Mouse (Mus musculus) MEL (cell line): Measurements from ENCODE around the gene Fhdc1.

Source experiments
- CTCF ChIP-seq, 3 experiments: IDR thresholded peaks in 2 of 3; conservative IDR thresholded peaks in 1 of 3; 2 replicates each; pipeline ENCODE4 v1.5.1; 2011 to 2012; ENCODE audit warnings: low read length in 3 of 3, low read depth in 2 of 3, mild to moderate bottlenecking in 2 of 3, improper control_type of control experiment in 1 of 3, inconsistent platforms in 1 of 3, mixed read lengths in 1 of 3, moderate library complexity in 1 of 3; ENCODE audit not compliant: control insufficient read depth in 1 of 3, insufficient read depth in 1 of 3, poor library complexity in 1 of 3, severe bottlenecking in 1 of 3
- E2F4 ChIP-seq: IDR thresholded peaks from 2 replicates; pipeline ENCODE4 v1.6.1; 2011; ENCODE audit warnings: low read depth, low read length, improper control_type of control experiment, borderline replicate concordance
- EP300 ChIP-seq, 2 experiments: IDR thresholded peaks; 2 replicates each; pipeline ENCODE4 v1.6.1; 2011; ENCODE audit warnings: improper control_type of control experiment in 2 of 2, low read length in 2 of 2, low read depth in 1 of 2, mild to moderate bottlenecking in 1 of 2

DNA sequence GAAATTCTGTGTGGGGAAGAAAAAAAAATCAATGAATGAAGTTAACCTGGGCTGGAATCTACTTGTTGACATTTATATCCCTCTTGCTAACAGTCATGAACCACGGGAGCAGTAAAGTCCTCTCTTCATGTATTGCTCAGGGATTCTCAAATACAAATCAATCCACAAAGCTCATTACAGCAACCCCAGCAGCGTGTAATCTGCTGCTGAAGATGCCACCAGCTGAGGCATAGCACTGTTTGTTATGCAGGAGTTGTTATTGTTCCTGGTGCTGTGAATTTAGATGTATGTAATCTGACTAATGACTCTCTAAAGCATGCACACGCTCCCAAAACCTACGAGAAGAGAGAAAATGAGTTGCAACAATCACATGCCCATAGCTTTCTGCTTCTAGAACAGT is 82.3 kb downstream of the Fhdc1 start:
- TF ChIP-seq EP300 (IDR thresholded peaks at IDR 0.05; ENCODE audit: low read depth in 1 of 2, low read length in 2 of 2), result no peak
- TF ChIP-seq CTCF (IDR thresholded peaks at IDR 0.05 in 2 of 3, conservative IDR thresholded peaks at IDR 0.05 in 1 of 3; ENCODE audit: control insufficient read depth in 1 of 3, insufficient read depth in 1 of 3, low read depth in 2 of 3, low read length in 3 of 3, poor library complexity in 1 of 3, severe bottlenecking in 1 of 3), result no peak
- TF ChIP-seq E2F4, result no peak
